Mouse (Mus musculus): ENCODE measurements at regions not wholly inside any gene's neighbourhood (a gene's known extent, or its start where the extent isn't known, plus 50 kb on each side); places are given as distances from the start of the nearest gene placed in this dataset.

- TF ChIP-seq POLR2A (IDR thresholded peaks at IDR 0.05; ENCODE audit: borderline replicate concordance, control insufficient read depth, low read depth, low read length) (no peak), CTCF (IDR thresholded peaks at IDR 0.05; ENCODE audit: control insufficient read depth, insufficient read depth, low read length) (no peak)
Measured at GRCm38 (mm10) chr12:27468782-27469181, 126.4 kb upstream of the Sox11 start.

All from bone marrow, adult 2 months (tissue).